Mouse (Mus musculus): Measurements from ENCODE around the gene Iqsec2. TPM values are rescaled to one million over a fixed set of nuclear protein-coding genes. Genes with fewer than 3 reads are reported as not detected.

The Iqsec2 gene
- polyA plus RNA-seq (2012; ENCODE audit: insufficient read depth, insufficient read length, low replicate concordance, missing spikeins), result not detected in 2 replicates

GRCm38 (mm10) chrX:152143941-152144741 lies at the start of gene Iqsec2:
TSS of gene Iqsec2 (plus strand) at chrX:152144268.
- no peak for TF ChIP-seq CTCF (IDR thresholded peaks at IDR 0.05; ENCODE audit: insufficient read depth, low read depth, low read length)
- TF ChIP-seq POLR2A (IDR thresholded peaks at IDR 0.05; ENCODE audit: insufficient read depth, low read depth, low read length), result no peak
- peak within 1 kb of the TSS; percentile 96 for H3K4me3 ChIP-seq (ENCODE audit: insufficient read depth, low read depth, low read length)
- peak within 1 kb of the TSS; percentile 87 for H3K27ac ChIP-seq (ENCODE audit: insufficient read depth, low read depth, low read length)
- H3K4me1 ChIP-seq (ENCODE audit: control insufficient read depth, insufficient read depth, low read length), result peaks cover 6% of the 10 kb centered on the region
- WGBS, result 11% methylated on average over 61 of the region's 78 CpGs

- WGBS, result 55% methylated on average over 1 of the region's 1 CpGs
- TF ChIP-seq POLR2A (IDR thresholded peaks at IDR 0.05; ENCODE audit: insufficient read depth, low read depth, low read length), result no peak
- no peak for TF ChIP-seq CTCF (IDR thresholded peaks at IDR 0.05; ENCODE audit: insufficient read depth, low read depth, low read length)
Measured at GRCm38 (mm10) chrX:152097572-152097971, 46.5 kb upstream of the Iqsec2 start.

GRCm38 (mm10) chrX:152121687-152122086 lies 22.4 kb upstream of the Iqsec2 start:
- Histone ChIP-seq H3K4me3 (ENCODE audit: insufficient read depth, low read depth, low read length) (no peak overlapping the region), H3K4me1 (ENCODE audit: control insufficient read depth, insufficient read depth, low read length) (no peaks in the 10 kb centered on the region), H3K27ac (ENCODE audit: insufficient read depth, low read depth, low read length) (no peak overlapping the region)
- TF ChIP-seq CTCF (IDR thresholded peaks at IDR 0.05; ENCODE audit: insufficient read depth, low read depth, low read length), result no peak
- no peak for TF ChIP-seq POLR2A (IDR thresholded peaks at IDR 0.05; ENCODE audit: insufficient read depth, low read depth, low read length)
- 83% methylated on average over 1 of the region's 1 CpGs for WGBS

More at GRCm38 (mm10) chrX:152097572-152097971, 46.5 kb upstream of the Iqsec2 start:
- no peak overlapping the region for H3K27ac ChIP-seq (ENCODE audit: insufficient read depth, low read depth, low read length)
- no peaks in the 10 kb centered on the region for H3K4me1 ChIP-seq (ENCODE audit: control insufficient read depth, insufficient read depth, low read length)
- no peak overlapping the region for H3K4me3 ChIP-seq (ENCODE audit: insufficient read depth, low read depth, low read length)

- no peak overlapping the region for H3K4me3 ChIP-seq (ENCODE audit: insufficient read depth, low read depth, low read length)
- H3K4me1 ChIP-seq (ENCODE audit: control insufficient read depth, insufficient read depth, low read length), result no peaks in the 10 kb centered on the region; the same call in 1 of the 2 replicates
- WGBS, result 44% methylated on average over 3 of the region's 3 CpGs
- no peak for TF ChIP-seq CTCF (IDR thresholded peaks at IDR 0.05; ENCODE audit: insufficient read depth, low read depth, low read length)
- no peak for TF ChIP-seq POLR2A (IDR thresholded peaks at IDR 0.05; ENCODE audit: insufficient read depth, low read depth, low read length)
- peak overlapping the region; percentile 84 for H3K27ac ChIP-seq (ENCODE audit: insufficient read depth, low read depth, low read length)
Measured at GRCm38 (mm10) chrX:152130777-152131176, 13.3 kb upstream of the Iqsec2 start.

- no peak for TF ChIP-seq CTCF (IDR thresholded peaks at IDR 0.05; ENCODE audit: insufficient read depth, low read depth, low read length)
- TF ChIP-seq POLR2A (IDR thresholded peaks at IDR 0.05; ENCODE audit: insufficient read depth, low read depth, low read length), result no peak
- 93% methylated on average over 2 of the region's 2 CpGs for WGBS
- H3K27ac ChIP-seq (ENCODE audit: insufficient read depth, low read depth, low read length), result no peak overlapping the region
Measured at GRCm38 (mm10) chrX:152132029-152132428, 12.0 kb upstream of the Iqsec2 start.

GRCm38 (mm10) chrX:152135195-152135594 lies 8.9 kb upstream of the Iqsec2 start:
- no peaks in the 10 kb centered on the region; the same call in 1 of the 2 replicates for H3K4me1 ChIP-seq (ENCODE audit: control insufficient read depth, insufficient read depth, low read length)
- TF ChIP-seq CTCF (IDR thresholded peaks at IDR 0.05; ENCODE audit: insufficient read depth, low read depth, low read length) (no peak), POLR2A (IDR thresholded peaks at IDR 0.05; ENCODE audit: insufficient read depth, low read depth, low read length) (no peak)
- 47% methylated on average over 2 of the region's 2 CpGs for WGBS
- no peak overlapping the region for H3K27ac ChIP-seq (ENCODE audit: insufficient read depth, low read depth, low read length)
- no peak overlapping the region for H3K4me3 ChIP-seq (ENCODE audit: insufficient read depth, low read depth, low read length)

More at GRCm38 (mm10) chrX:152132029-152132428, 12.0 kb upstream of the Iqsec2 start:
- Histone ChIP-seq H3K4me3 (ENCODE audit: insufficient read depth, low read depth, low read length) (no peak overlapping the region), H3K4me1 (ENCODE audit: control insufficient read depth, insufficient read depth, low read length) (no peaks in the 10 kb centered on the region; the same call in 1 of the 2 replicates)

GRCm38 (mm10) chrX:152144742-152145214 lies 710 bp downstream of the Iqsec2 start:
- Histone ChIP-seq H3K4me3 (ENCODE audit: insufficient read depth, low read depth, low read length) (peak overlapping the region; percentile 96), H3K27ac (ENCODE audit: insufficient read depth, low read depth, low read length) (peak overlapping the region; percentile 87), H3K4me1 (ENCODE audit: control insufficient read depth, insufficient read depth, low read length) (peaks cover 6% of the 10 kb centered on the region)
- WGBS, result 13% methylated on average over 42 of the region's 42 CpGs
- TF ChIP-seq POLR2A (IDR thresholded peaks at IDR 0.05; ENCODE audit: insufficient read depth, low read depth, low read length) (no peak), CTCF (IDR thresholded peaks at IDR 0.05; ENCODE audit: insufficient read depth, low read depth, low read length) (no peak)

GRCm38 (mm10) chrX:152146150-152146549 lies 2.1 kb downstream of the Iqsec2 start:
- WGBS, result 20% methylated on average over 1 of the region's 1 CpGs
- H3K4me1 ChIP-seq (ENCODE audit: control insufficient read depth, insufficient read depth, low read length), result peaks cover 6% of the 10 kb centered on the region
- peak overlapping the region; percentile 87 for H3K27ac ChIP-seq (ENCODE audit: insufficient read depth, low read depth, low read length)
- H3K4me3 ChIP-seq (ENCODE audit: insufficient read depth, low read depth, low read length), result peak overlapping the region; percentile 50
- TF ChIP-seq POLR2A (IDR thresholded peaks at IDR 0.05; ENCODE audit: insufficient read depth, low read depth, low read length) (no peak), CTCF (IDR thresholded peaks at IDR 0.05; ENCODE audit: insufficient read depth, low read depth, low read length) (no peak)

- TF ChIP-seq POLR2A (IDR thresholded peaks at IDR 0.05; ENCODE audit: insufficient read depth, low read depth, low read length) (no peak), CTCF (IDR thresholded peaks at IDR 0.05; ENCODE audit: insufficient read depth, low read depth, low read length) (no peak)
- peak overlapping the region; percentile 50 for H3K4me3 ChIP-seq (ENCODE audit: insufficient read depth, low read depth, low read length)
- peaks cover 6% of the 10 kb centered on the region for H3K4me1 ChIP-seq (ENCODE audit: control insufficient read depth, insufficient read depth, low read length)
- 27% methylated on average over 2 of the region's 2 CpGs for WGBS
- H3K27ac ChIP-seq (ENCODE audit: insufficient read depth, low read depth, low read length), result peak overlapping the region; percentile 69
Measured at GRCm38 (mm10) chrX:152146691-152147090, 2.6 kb downstream of the Iqsec2 start.
